Mouse (Mus musculus) forebrain, embryonic 16.5 days (tissue): ENCODE data around the gene Lnx1. TPM values are rescaled to one million over a fixed set of nuclear protein-coding genes. Genes with fewer than 3 reads are reported as not detected.

Source experiments
- ATAC-seq: fragments of 200-750 bp; cut with Nextera tagmentation; 2 replicates; pipeline ENCODE4 v1.8.0; 2017; ENCODE audit warnings: mild to moderate bottlenecking, moderate library complexity
- H3K27ac ChIP-seq: fragments of 300-500 bp; sonication (generic); 2 replicates; pipeline ENCODE4 v1.5.1; 2014; ENCODE audit warnings: low read length, control low read depth
- H3K27me3 ChIP-seq: fragments of 300-500 bp; sonication (generic); replicated peaks from 2 replicates; pipeline ENCODE4 v1.6.1; 2014; ENCODE audit warnings: low read length; ENCODE audit not compliant: control insufficient read depth, insufficient read depth
- H3K36me3 ChIP-seq: fragments of 300-500 bp; sonication (generic); 2 replicates; pipeline ENCODE4 v1.6.1; 2014; ENCODE audit not compliant: control insufficient read depth, insufficient read depth
- H3K4me1 ChIP-seq: fragments of 300-500 bp; sonication (generic); replicated peaks from 2 replicates; pipeline ENCODE4 v1.6.1; 2014; ENCODE audit warnings: low read length; ENCODE audit not compliant: control insufficient read depth, insufficient read depth
- H3K4me2 ChIP-seq: fragments of 300-500 bp; sonication (generic); 2 replicates; pipeline ENCODE4 v1.6.1; 2014; ENCODE audit warnings: mild to moderate bottlenecking, low read length, control low read depth
- H3K4me3 ChIP-seq: fragments of 300-500 bp; sonication (generic); replicated peaks from 2 replicates; pipeline ENCODE4 v1.5.1; 2014; ENCODE audit warnings: mild to moderate bottlenecking, low read length, control low read depth
- H3K9ac ChIP-seq: fragments of 300-500 bp; sonication (generic); replicated peaks from 2 replicates; pipeline ENCODE4 v1.6.1; 2014; ENCODE audit warnings: low read depth, low read length, control low read depth
- H3K9me3 ChIP-seq: fragments of 300-500 bp; sonication (generic); 2 replicates; pipeline ENCODE4 v1.6.1; 2016; ENCODE audit warnings: low read length; ENCODE audit not compliant: control insufficient read depth
- WGBS: fragments of 180-500 bp; shearing (Covaris S2); extraction: QIAGEN DNeasy Blood & Tissue Kit; methylation state at CpG from one replicate; pipeline ENCODE4 v1.1.7; 2014; 5-methylcytosine and 5-hydroxymethylcytosine counted together
- polyA plus RNA-seq: library from polyadenylated mRNA; unstranded; fragments of >200 nt; fragmentation: Nextera tagmentation; extraction: Ambion mirVana; gene quantifications from 2 replicates; pipeline ENCODE4 v1.2.1, GENCODE M21; 2015

Gene Lnx1
- polyA plus RNA-seq, 1 experiment from 2014 or later: 6.1 TPM

GRCm38 (mm10) chr5:74668956-74669355 lies 33.8 kb downstream of the Lnx1 start:
- ATAC-seq: no peak
- Histone ChIP-seq H3K9me3 (no peaks in the 10 kb centered on the region), H3K9ac (no peak overlapping the region), H3K27me3 (no peaks in the 10 kb centered on the region), H3K4me3 (no peak overlapping the region), H3K4me2 (no peak overlapping the region), H3K36me3 (no peaks in the 10 kb centered on the region), H3K4me1 (no peaks in the 10 kb centered on the region), H3K27ac (no peak overlapping the region)
- WGBS: 77% methylated on average over 6 of the region's 6 CpGs

- Histone ChIP-seq H3K27me3 (no peaks in the 10 kb centered on the region), H3K4me1 (no peaks in the 10 kb centered on the region), H3K9me3 (no peaks in the 10 kb centered on the region), H3K4me2 (no peak overlapping the region), H3K4me3 (no peak overlapping the region), H3K36me3 (no peaks in the 10 kb centered on the region), H3K27ac (no peak overlapping the region), H3K9ac (no peak overlapping the region)
- ATAC-seq: no peak
- 76% methylated on average over 1 of the region's 1 CpGs for WGBS
Measured at GRCm38 (mm10) chr5:74662618-74663017, 40.1 kb downstream of the Lnx1 start.

GRCm38 (mm10) chr5:74661734-74662560 lies 40.8 kb downstream of the Lnx1 start:
- Histone ChIP-seq H3K27ac (no peak overlapping the region), H3K36me3 (no peaks in the 10 kb centered on the region), H3K9me3 (no peaks in the 10 kb centered on the region), H3K27me3 (no peaks in the 10 kb centered on the region), H3K4me2 (no peak overlapping the region), H3K4me3 (no peak overlapping the region), H3K4me1 (no peaks in the 10 kb centered on the region), H3K9ac (no peak overlapping the region)
- WGBS: 81% methylated on average over 4 of the region's 4 CpGs
- ATAC-seq: no peak

GRCm38 (mm10) chr5:74659856-74660255 lies 42.9 kb downstream of the Lnx1 start:
- no peak for ATAC-seq
- Histone ChIP-seq H3K9ac (no peak overlapping the region), H3K4me3 (no peak overlapping the region), H3K4me2 (no peak overlapping the region), H3K27me3 (no peaks in the 10 kb centered on the region), H3K4me1 (no peaks in the 10 kb centered on the region), H3K9me3 (no peaks in the 10 kb centered on the region), H3K36me3 (no peaks in the 10 kb centered on the region), H3K27ac (no peak overlapping the region)
- 82% methylated on average over 4 of the region's 4 CpGs for WGBS

- 67% methylated on average over 5 of the region's 5 CpGs for WGBS
Measured at GRCm38 (mm10) chr5:74659281-74659680, 43.4 kb downstream of the Lnx1 start.

GRCm38 (mm10) chr5:74657930-74658329 lies 44.8 kb downstream of the Lnx1 start:
- no peak overlapping the region for H3K27ac ChIP-seq
- no peak overlapping the region for H3K9ac ChIP-seq
- H3K4me3 ChIP-seq: no peak overlapping the region
- H3K27me3 ChIP-seq: no peaks in the 10 kb centered on the region
- no peak for ATAC-seq
- H3K4me2 ChIP-seq: no peak overlapping the region
- H3K36me3 ChIP-seq: no peaks in the 10 kb centered on the region
- 78% methylated on average over 6 of the region's 6 CpGs for WGBS
- H3K4me1 ChIP-seq: no peaks in the 10 kb centered on the region
- no peaks in the 10 kb centered on the region for H3K9me3 ChIP-seq

More at GRCm38 (mm10) chr5:74659281-74659680, 43.4 kb downstream of the Lnx1 start:
- no peak overlapping the region for H3K9ac ChIP-seq
- no peaks in the 10 kb centered on the region for H3K9me3 ChIP-seq
- no peaks in the 10 kb centered on the region for H3K27me3 ChIP-seq
- no peaks in the 10 kb centered on the region for H3K4me1 ChIP-seq
- H3K4me3 ChIP-seq: no peak overlapping the region
- no peaks in the 10 kb centered on the region for H3K36me3 ChIP-seq
- H3K27ac ChIP-seq: no peak overlapping the region
- H3K4me2 ChIP-seq: no peak overlapping the region
- ATAC-seq: no peak

GRCm38 (mm10) chr5:74656410-74656809 lies 46.3 kb downstream of the Lnx1 start:
- no peak for ATAC-seq
- 89% methylated on average over 5 of the region's 5 CpGs for whole genome bisulfite sequencing
- H3K27ac ChIP-seq: no peak overlapping the region
- no peaks in the 10 kb centered on the region for H3K36me3 ChIP-seq
- no peaks in the 10 kb centered on the region for H3K4me1 ChIP-seq
- H3K4me2 ChIP-seq: no peak overlapping the region
- no peak overlapping the region for H3K4me3 ChIP-seq
- no peaks in the 10 kb centered on the region for H3K9me3 ChIP-seq
- no peaks in the 10 kb centered on the region for H3K27me3 ChIP-seq
- H3K9ac ChIP-seq: no peak overlapping the region

GRCm38 (mm10) chr5:74654527-74654926 lies 48.2 kb downstream of the Lnx1 start:
- Histone ChIP-seq H3K4me3 (no peak overlapping the region), H3K9ac (no peak overlapping the region), H3K36me3 (no peaks in the 10 kb centered on the region), H3K27ac (no peak overlapping the region), H3K27me3 (no peaks in the 10 kb centered on the region), H3K4me2 (no peak overlapping the region), H3K9me3 (no peaks in the 10 kb centered on the region), H3K4me1 (no peaks in the 10 kb centered on the region)
- ATAC-seq: no peak
- WGBS: 82% methylated on average over 6 of the region's 6 CpGs

- H3K9ac ChIP-seq: no peak overlapping the region
- H3K4me1 ChIP-seq: no peaks in the 10 kb centered on the region
- 91% methylated on average over 10 of the region's 10 CpGs for WGBS
- no peaks in the 10 kb centered on the region for H3K36me3 ChIP-seq
- no peak overlapping the region for H3K4me3 ChIP-seq
- no peaks in the 10 kb centered on the region for H3K27me3 ChIP-seq
- H3K4me2 ChIP-seq: no peak overlapping the region
- no peak for ATAC-seq
- no peak overlapping the region for H3K27ac ChIP-seq
- H3K9me3 ChIP-seq: no peaks in the 10 kb centered on the region
Measured at GRCm38 (mm10) chr5:74653766-74654165, 48.9 kb downstream of the Lnx1 start.
